Mouse (Mus musculus) kidney, adult 9 months (tissue): ENCODE data around the gene Psmd5.
A peak's percentile ranks its signal among the peaks of the same experiment; 100 is the strongest.
"Not testable (repeated sequence)": the region's sequence is repeated elsewhere in the genome, so short reads cannot be mapped to it uniquely, and the experiment has no call there.

Experiments
- DNase-seq: peaks from one replicate; pipeline ENCODE4 v3.0.0; 2022

The Psmd5 gene

DNA sequence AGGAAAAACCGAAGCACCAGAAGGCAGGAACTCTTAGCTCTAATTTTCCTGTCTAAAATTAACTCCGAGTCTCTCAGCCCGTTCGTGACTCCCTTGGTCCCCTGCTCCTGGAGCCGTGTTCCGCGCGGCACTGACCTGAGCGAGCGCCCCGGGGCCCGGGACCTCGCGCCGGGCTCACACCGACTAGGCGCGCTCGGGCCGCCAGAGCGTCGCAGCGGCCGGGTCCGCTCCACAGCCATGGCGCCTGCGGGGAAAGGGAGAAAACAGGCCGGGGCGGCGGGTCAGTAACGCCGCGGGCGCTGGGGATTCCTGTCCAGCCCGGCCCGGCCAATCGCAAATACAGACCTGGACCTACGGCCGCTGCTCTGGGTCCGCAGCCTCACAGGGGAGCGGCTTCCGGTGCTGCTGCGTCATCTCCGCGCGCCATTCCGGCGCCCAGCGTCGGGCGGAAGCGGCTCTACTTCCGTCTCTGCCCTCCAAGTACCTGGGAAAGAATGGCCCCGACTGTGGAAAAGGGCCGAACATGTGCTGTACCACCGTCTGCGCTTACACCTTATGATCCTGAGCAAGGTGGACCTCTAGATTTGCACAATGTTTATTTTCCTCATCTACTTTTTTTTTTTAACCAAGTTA lies 48.8 kb downstream of the Psmd5 start, which contains the start of gene Fbxw2:
Fbxw2 (minus strand) TSS at position 485 of the 633 bp plus-strand sequence.
- peak; percentile 93 for DNase-seq

DNA sequence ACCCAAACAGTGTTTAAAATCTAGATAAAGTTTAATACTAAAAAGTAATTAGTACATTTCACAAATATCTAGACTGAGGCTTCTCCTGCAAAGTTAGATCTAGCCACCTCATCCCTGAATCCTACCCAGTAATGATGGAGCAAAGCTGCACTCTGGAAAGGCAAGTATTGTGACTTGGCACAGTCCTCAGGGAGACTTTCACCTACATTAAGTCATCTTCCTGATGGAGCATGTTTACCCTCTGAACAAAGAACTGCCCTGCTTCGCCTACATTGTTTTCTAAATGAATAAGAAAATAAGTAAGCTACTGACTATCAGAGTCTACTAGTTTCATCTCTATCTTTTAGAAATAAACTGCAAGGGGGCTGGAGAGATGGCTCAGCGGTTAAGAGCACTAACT lies 56.3 kb downstream of the Psmd5 start:
- DNase-seq, result no peak

DNA sequence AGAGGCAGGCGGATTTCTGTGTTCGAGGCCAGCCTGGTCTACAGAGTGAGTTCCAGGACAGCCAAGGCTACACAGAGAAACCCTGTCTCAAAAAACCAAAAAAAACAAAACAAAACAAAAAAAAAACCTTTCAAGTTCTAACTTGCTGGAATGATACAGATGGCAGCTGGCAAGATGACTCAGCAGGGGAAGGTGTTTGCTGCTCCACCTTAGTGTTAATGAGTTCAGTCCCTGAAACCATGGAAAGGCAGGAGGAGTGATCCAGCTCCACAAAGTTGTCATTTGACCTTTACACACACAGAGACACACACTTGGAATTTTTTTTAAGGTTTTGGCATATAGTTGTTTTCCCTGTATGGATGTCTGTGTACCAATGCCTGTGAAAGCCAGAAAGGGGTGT lies 58.9 kb downstream of the Psmd5 start:
- not testable (repeated sequence) for DNase-seq

DNA sequence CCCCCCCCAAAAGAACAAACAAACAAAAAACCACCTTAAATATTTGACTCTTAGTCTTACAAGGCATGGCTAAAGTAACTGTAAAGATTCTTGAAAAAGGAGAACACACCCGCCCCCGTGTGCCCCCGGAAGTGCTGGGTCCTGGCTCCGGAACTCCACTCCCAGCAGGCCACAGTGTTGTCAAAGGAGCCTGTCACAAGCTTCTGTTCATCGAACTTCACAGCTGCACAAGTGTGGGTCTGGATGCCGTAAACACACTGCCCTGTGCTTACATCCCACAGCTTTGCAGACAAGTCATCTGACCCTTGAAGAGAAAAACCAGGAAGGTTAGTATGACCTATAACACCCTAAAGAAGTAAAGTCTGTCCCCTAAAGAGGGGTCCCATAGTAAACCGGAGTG lies 62.1 kb downstream of the Psmd5 start:
- no peak for DNase-seq

DNA sequence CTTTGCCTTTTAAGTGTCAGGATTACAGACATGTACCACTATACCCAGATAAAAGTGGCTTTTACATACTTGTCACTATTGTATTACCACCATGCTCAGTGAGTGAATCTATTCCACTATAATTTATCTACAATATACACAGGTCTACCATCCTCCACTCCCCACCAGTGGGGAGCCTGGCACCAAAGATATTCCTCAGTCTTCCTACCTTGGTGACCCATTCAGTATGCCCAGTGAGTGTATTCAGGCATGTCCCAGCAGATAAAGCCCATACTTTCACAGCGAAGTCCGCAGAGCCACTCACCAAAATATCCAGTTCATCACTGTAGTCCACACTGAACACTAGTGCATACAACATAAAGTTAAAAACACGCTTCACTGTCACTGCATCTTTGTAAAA lies 64.0 kb downstream of the Psmd5 start:
- no peak for DNase-seq

DNA sequence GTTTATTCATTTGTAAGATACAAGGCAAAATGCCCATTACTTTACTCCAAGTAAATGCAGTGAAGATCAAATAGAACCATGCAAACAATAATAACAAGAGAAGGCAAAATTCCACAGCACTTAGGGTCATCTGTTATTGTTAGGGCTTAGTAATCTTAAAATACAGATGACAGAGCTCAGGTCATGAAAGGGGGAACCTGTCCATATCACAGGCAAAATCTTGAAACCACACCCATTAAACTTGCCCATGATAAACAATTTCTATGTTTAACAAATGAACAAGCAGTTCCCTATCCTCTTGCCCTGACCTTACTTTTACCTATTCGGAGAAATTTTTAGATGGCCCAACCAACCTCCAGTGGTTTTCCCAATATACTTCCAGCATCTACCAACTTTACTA lies 65.2 kb downstream of the Psmd5 start:
- no peak for DNase-seq

DNA sequence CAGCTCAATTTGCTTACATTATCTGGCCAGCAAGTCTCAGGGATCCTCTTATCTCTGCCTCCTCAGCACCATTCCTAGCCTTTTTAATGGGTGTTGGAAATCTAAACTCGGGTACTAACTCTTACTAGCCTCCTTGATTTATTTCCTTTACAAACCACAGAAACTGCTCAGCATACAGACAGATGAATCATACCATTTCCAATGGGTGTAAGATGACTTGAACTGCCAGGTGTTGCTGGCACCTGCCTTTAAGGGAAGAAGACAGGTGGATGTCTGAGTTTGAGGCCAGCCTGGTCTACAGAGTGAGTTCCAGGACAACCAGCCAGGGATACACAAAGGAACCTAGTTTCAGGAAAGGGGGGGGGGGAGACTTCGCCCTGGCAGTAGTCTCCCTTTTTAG lies 66.7 kb downstream of the Psmd5 start:
- DNase-seq, result no peak

DNA sequence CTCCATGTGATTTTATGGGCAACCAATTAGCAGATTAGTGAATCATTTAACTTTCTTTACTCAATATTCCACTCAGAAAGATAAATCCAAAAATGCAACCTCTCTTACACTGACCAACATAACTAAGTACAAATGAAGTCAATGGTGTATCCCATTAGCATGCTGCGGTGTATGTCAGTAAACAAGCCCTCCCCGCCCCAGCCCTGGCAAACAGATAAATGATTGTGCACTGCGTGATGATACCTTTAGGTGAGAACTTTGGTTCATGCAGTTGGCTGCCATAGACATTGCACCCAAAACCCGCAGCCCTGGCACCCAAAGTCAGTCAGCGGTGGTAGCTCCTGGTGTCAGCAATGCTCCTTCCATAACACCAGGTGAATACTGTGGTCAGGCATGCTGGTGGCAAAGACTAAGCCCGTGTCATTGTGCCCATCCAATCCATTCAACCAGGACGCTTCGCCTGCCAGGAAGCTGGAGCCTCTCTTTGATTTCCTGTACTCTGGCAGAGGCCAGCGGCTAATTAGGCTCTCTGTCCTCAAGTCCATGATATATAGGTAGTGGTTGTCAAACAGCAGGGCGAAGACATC lies 69.3 kb downstream of the Psmd5 start:
- peak; percentile 21 for DNase-seq

DNA sequence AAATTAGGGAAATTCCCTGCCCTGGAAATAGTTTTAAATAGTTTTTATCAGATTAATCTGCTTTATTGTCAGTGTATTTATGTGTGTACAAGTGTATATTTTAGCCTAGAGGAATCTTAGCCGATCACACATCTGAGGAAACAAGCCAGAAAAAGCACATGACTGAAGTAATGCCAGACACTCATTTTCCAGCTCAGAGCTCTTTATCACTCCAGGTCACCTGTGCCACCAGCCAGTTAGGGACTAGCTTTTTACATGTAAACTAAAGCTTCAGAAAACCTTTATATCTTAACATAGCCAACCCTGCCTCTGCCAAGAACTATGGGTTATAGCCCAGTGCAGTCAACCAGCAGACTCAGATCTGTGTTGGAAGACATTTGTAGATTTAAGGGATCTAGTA lies 70.0 kb downstream of the Psmd5 start:
- DNase-seq, result peak; percentile 66

DNA sequence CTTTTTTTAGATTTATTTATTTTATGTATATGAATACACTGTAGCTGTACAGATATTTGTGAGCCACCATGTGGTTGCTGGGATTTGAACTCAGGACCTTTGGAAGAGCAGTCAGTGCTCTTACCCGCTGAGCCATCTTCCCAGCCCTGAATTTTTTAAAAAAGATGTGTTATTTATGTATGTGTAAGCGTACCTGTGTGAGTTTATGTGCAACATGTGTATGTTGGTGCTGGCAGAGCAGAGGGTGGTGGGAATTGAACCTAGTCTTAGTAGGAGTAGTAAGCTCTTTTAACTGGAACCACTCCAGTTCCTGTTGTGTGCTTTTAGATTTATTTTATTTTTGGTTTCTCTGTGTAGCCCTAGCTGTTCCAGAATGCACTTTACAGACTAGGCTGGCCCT lies 70.6 kb downstream of the Psmd5 start:
- DNase-seq, result no peak

DNA sequence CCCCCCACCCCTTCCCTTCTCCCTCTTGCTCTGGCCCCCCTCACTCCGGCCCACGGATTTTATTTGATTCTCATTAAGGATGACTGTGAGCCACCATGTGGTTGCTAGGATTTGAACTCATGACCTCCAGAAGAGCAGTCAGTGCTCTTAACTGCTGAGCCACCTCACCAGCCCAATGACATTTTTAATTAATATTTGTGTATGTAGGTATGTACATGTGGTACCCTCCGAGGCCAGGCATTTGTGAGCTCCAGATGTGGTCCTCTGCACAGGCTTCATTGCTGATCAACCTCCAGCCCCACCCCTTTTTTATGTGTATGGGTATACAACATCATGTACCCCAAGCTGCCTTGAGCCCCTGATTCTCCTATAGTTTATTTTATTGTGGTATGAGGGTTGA lies 71.0 kb downstream of the Psmd5 start:
- peak; percentile 22 for DNase-seq

DNA sequence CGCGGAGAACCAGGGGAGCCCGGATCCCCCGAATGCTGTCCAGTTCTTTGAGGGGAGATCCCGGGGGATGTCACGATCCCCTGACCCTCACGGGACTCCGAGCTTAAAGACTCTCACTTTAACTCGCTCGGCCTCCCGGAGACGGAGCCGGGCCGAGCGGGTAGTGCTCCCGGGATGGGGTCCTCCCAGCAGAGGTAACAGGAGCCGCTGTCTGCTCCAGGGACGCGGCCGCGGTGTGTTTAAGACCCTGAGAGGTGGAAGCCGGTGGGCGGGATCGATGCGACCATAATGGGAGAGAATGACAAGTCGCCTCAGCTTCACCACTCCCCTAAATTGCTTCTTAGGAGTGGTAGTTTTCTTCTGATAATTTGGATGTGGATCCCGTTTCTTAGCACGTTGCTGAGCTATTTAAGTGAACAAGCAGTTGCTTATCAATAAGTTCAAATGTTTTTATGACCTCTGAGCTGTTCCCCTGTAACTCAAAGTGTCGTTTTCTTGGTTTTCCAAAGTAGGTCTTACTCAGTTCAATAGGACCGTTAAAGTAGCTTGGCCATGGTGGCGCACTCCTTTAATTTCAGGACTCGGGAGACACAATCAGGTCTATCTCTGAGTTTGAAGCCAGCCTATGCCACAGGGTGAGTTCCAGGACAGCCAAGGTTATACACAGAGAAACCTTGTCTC lies 72.1 kb downstream of the Psmd5 start:
- DNase-seq, result peak; percentile 46

DNA sequence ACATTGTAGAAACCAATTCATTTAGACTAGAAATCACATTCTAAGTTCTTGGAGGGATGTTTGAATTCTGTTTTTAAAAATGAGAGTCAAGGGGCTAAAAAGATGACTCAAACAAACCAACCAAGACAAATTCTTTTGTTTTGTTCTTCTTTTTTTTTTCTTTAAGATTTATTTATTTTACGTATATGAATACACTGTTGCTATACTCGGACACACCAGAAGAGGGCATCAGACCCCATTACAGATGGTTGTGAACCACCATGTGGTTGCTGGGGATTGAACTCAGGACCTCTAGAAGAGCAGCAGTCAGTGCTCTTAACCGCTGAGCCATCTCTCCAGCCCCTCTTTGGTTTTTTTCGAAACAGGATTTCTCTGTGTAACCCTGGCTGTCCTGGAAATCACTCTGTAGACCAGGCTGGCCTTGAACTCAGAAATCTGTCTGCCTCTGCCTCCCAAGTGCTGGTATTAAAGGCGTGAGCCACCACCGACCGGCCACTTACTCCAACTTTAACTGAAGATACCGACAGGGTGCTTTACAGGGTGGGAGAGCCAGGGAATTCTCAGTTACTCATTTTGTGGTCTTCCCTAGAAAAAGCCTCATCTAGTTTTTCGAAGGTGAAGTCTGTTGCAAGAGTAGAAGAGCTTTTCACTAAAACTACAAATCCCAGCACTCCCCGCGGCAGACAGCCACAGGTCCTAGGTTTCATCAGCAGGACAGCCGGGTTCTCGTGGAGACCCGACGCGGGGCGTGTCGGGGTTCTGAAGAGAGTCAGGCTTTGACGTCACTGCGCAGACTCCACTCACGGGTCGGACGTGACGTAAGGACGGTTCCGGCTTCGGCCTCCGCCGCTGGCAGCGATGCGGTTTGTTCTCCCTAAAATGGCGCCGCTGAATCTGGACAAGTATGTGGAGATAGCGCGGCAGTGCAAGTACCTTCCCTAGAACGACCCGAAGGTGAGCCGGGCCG lies 73.0 kb downstream of the Psmd5 start:
- DNase-seq, result peak; percentile 99

DNA sequence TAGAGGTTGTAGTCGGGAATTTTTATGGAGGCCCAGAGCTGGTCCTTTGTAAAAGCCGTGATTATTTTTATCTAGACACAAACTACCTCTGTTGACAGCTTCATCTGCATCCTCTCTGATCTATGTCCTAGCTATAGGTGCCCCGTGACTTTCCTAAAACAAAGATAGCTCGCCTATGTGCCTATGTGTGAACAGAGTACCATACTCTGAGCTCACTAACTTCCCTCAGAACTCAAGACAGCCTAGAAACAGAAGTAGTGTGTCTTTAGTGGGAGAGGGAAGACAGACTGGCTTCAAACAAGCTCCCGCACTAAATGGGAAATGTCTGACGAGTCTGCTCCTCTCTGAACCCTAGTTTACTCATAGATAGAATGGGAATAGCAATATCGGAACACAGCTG lies 74.4 kb downstream of the Psmd5 start:
- DNase-seq, result no peak
